Mouse (Mus musculus) hindbrain, postnatal 0 days (tissue): ENCODE data around the gene Nfkb1. TPM values are rescaled to one million over a fixed set of nuclear protein-coding genes. Genes with fewer than 3 reads are reported as not detected.

ENCODE experiments used
- ATAC-seq: fragments of 200-750 bp; cut with Nextera tagmentation; 2 replicates; pipeline ENCODE4 v1.8.0; 2017; ENCODE audit warnings: mild to moderate bottlenecking, moderate TSS enrichment, moderate library complexity
- DNase-seq: peaks from one replicate; pipeline ENCODE4 v3.0.0-alpha.2; 2015; ENCODE audit warnings: low spot score
- H3K27ac ChIP-seq: fragments of 300-500 bp; sonication (generic); 2 replicates; pipeline ENCODE4 v1.5.1; 2014; ENCODE audit warnings: mild to moderate bottlenecking
- H3K27me3 ChIP-seq: fragments of 300-500 bp; sonication (generic); 2 replicates; pipeline ENCODE4 v1.6.1; 2014; ENCODE audit warnings: low read length, mixed read lengths; ENCODE audit not compliant: insufficient read depth
- H3K36me3 ChIP-seq: fragments of 300-500 bp; sonication (generic); 2 replicates; pipeline ENCODE4 v1.6.1; 2014; ENCODE audit warnings: low read length, mixed read lengths; ENCODE audit not compliant: insufficient read depth
- H3K4me1 ChIP-seq: fragments of 300-500 bp; sonication (generic); 2 replicates; pipeline ENCODE4 v1.6.1; 2014; ENCODE audit warnings: antibody characterized with exemption, low read length, mixed read lengths; ENCODE audit not compliant: insufficient read depth
- H3K4me2 ChIP-seq: fragments of 300-500 bp; sonication (generic); 2 replicates; pipeline ENCODE4 v1.6.1; 2014; ENCODE audit warnings: low read depth, mild to moderate bottlenecking, low read length, moderate library complexity, mixed read lengths
- H3K4me3 ChIP-seq: fragments of 300-500 bp; sonication (generic); 2 replicates; pipeline ENCODE4 v1.5.1; 2014; ENCODE audit warnings: low read length
- H3K9ac ChIP-seq: fragments of 300-500 bp; sonication (generic); replicated peaks from 2 replicates; pipeline ENCODE4 v1.6.1; 2014; ENCODE audit warnings: mild to moderate bottlenecking, low read length, moderate library complexity, mixed read lengths
- H3K9me3 ChIP-seq: fragments of 300-500 bp; sonication (generic); 2 replicates; pipeline ENCODE4 v1.6.1; 2016; ENCODE audit warnings: low read length, mixed read lengths
- CTCF ChIP-seq: IDR thresholded peaks from 2 replicates; pipeline ENCODE4 v1.5.1; 2016; ENCODE audit warnings: antibody characterized with exemption, control low read depth, low read depth
- WGBS: fragments of 180-500 bp; shearing (Covaris S2); extraction: QIAGEN DNeasy Blood & Tissue Kit; methylation state at CpG from one replicate; pipeline ENCODE4 v1.1.7; 2014; 5-methylcytosine and 5-hydroxymethylcytosine counted together
- polyA plus RNA-seq: library from polyadenylated mRNA; unstranded; fragments of >200 nt; fragmentation: Nextera tagmentation; extraction: Ambion mirVana; gene quantifications from 2 replicates; pipeline ENCODE4 v1.2.1, GENCODE M21; 2015
- total RNA-seq: library from RNA; depleted of rRNA; stranded (reverse); fragments of >200 nt; gene quantifications from 2 replicates; pipeline ENCODE4 v1.2.3, GENCODE M21; 2014

Nfkb1 gene
- total and polyA plus RNA-seq, 2 experiments from 2014 or later, result 5.1 to 40.1 TPM

GRCm38 (mm10) chr3:135562036-135562435, 129.3 kb downstream of the Nfkb1 start:
- DNase-seq (no peak), ATAC-seq (no peak)
- no peaks in the 10 kb centered on the region for H3K9me3 ChIP-seq
- no peak overlapping the region for H3K9ac ChIP-seq
- no peak overlapping the region for H3K27ac ChIP-seq
- H3K36me3 ChIP-seq, result no peaks in the 10 kb centered on the region
- 81% methylated on average over 7 of the region's 7 CpGs for WGBS
- H3K27me3 ChIP-seq, result no peaks in the 10 kb centered on the region
- H3K4me1 ChIP-seq, result no peaks in the 10 kb centered on the region
- H3K4me2 ChIP-seq, result no peak overlapping the region
- H3K4me3 ChIP-seq, result no peak overlapping the region
- TF ChIP-seq CTCF, result no peak

- no peak overlapping the region for H3K4me2 ChIP-seq
- WGBS, result 60% methylated on average over 12 of the region's 12 CpGs
- no peaks in the 10 kb centered on the region for H3K36me3 ChIP-seq
- no peak overlapping the region for H3K4me3 ChIP-seq
- H3K27ac ChIP-seq, result no peak overlapping the region
- ATAC-seq (no peak), DNase-seq (no peak)
- no peaks in the 10 kb centered on the region for H3K4me1 ChIP-seq
- H3K9ac ChIP-seq, result no peak overlapping the region
- H3K27me3 ChIP-seq, result no peaks in the 10 kb centered on the region
- no peaks in the 10 kb centered on the region for H3K9me3 ChIP-seq
- no peak for TF ChIP-seq CTCF
Measured at GRCm38 (mm10) chr3:135556851-135557662, 134.3 kb downstream of the Nfkb1 start.

- DNase-seq, result no peak
- peak; percentile 32; the same call in 1 of the 2 replicates for TF ChIP-seq CTCF
- 76% methylated on average over 7 of the region's 7 CpGs for WGBS
- Histone ChIP-seq H3K27me3 (no peaks in the 10 kb centered on the region), H3K4me1 (no peaks in the 10 kb centered on the region), H3K27ac (no peak overlapping the region), H3K9ac (no peak overlapping the region), H3K4me2 (no peak overlapping the region), H3K4me3 (no peak overlapping the region), H3K36me3 (no peaks in the 10 kb centered on the region), H3K9me3 (no peaks in the 10 kb centered on the region)
- ATAC-seq, result no peak
Measured at GRCm38 (mm10) chr3:135556052-135556587, 135.2 kb downstream of the Nfkb1 start.

- H3K4me1 ChIP-seq, result no peaks in the 10 kb centered on the region
- H3K27ac ChIP-seq, result no peak overlapping the region
- no peak overlapping the region for H3K4me2 ChIP-seq
- ATAC-seq, result no peak
- H3K27me3 ChIP-seq, result no peaks in the 10 kb centered on the region
- DNase-seq, result no peak
- H3K4me3 ChIP-seq, result no peak overlapping the region
- H3K9me3 ChIP-seq, result no peaks in the 10 kb centered on the region
- H3K36me3 ChIP-seq, result no peaks in the 10 kb centered on the region
- H3K9ac ChIP-seq, result no peak overlapping the region
- TF ChIP-seq CTCF, result no peak
- 42% methylated on average over 6 of the region's 6 CpGs for WGBS
Measured at GRCm38 (mm10) chr3:135555192-135555591, 136.2 kb downstream of the Nfkb1 start.

- H3K36me3 ChIP-seq, result no peaks in the 10 kb centered on the region
Measured at GRCm38 (mm10) chr3:135552874-135553273, 138.5 kb downstream of the Nfkb1 start.

GRCm38 (mm10) chr3:135547298-135547697, 144.0 kb downstream of the Nfkb1 start:
- Histone ChIP-seq H3K27ac (no peak overlapping the region), H3K4me1 (no peaks in the 10 kb centered on the region), H3K9ac (no peak overlapping the region), H3K9me3 (no peaks in the 10 kb centered on the region), H3K4me3 (no peak overlapping the region), H3K4me2 (no peak overlapping the region), H3K36me3 (no peaks in the 10 kb centered on the region), H3K27me3 (no peaks in the 10 kb centered on the region)
- WGBS, result 68% methylated on average over 8 of the region's 8 CpGs
- no peak for TF ChIP-seq CTCF
- DNase-seq (no peak), ATAC-seq (no peak)

More at GRCm38 (mm10) chr3:135552874-135553273, 138.5 kb downstream of the Nfkb1 start:
- DNase-seq, result no peak
- ATAC-seq, result no peak
- 80% methylated on average over 5 of the region's 5 CpGs for WGBS
- Histone ChIP-seq H3K4me3 (no peak overlapping the region), H3K4me1 (no peaks in the 10 kb centered on the region), H3K27me3 (no peaks in the 10 kb centered on the region), H3K4me2 (no peak overlapping the region), H3K27ac (no peak overlapping the region), H3K9me3 (no peaks in the 10 kb centered on the region), H3K9ac (no peak overlapping the region)
- TF ChIP-seq CTCF, result no peak
